Mouse (Mus musculus) heart, postnatal 0 days (tissue): ENCODE results near the gene 1700015G11Rik. TPM values are rescaled to one million over a fixed set of nuclear protein-coding genes. Genes with fewer than 3 reads are reported as not detected.
A peak's percentile ranks its signal among the peaks of the same experiment; 100 is the strongest.

Source experiments
- ATAC-seq: fragments of 200-750 bp; cut with Nextera tagmentation; 2 replicates; pipeline ENCODE4 v1.8.0; 2017; ENCODE audit warnings: low read depth, moderate number of reproducible peaks, moderate library complexity; ENCODE audit not compliant: insufficient read depth
- DNase-seq: peaks from one replicate; pipeline ENCODE4 v3.0.0-alpha.2; 2016; ENCODE audit warnings: low spot score
- H3K27ac ChIP-seq: fragments of 300-500 bp; sonication (generic); 2 replicates; pipeline ENCODE4 v1.5.1; 2014; ENCODE audit warnings: low read depth, mild to moderate bottlenecking
- H3K27me3 ChIP-seq: fragments of 300-500 bp; sonication (generic); 2 replicates; pipeline ENCODE4 v1.6.1; 2014; ENCODE audit warnings: low read length, mixed read lengths; ENCODE audit not compliant: control insufficient read depth, insufficient read depth
- H3K36me3 ChIP-seq: fragments of 300-500 bp; sonication (generic); replicated peaks from 2 replicates; pipeline ENCODE4 v1.6.1; 2014; ENCODE audit warnings: low read length, mixed read lengths; ENCODE audit not compliant: control insufficient read depth, insufficient read depth
- H3K4me1 ChIP-seq: fragments of 300-500 bp; sonication (generic); 2 replicates; pipeline ENCODE4 v1.6.1; 2014; ENCODE audit warnings: antibody characterized with exemption; ENCODE audit not compliant: control insufficient read depth, insufficient read depth
- H3K4me2 ChIP-seq: fragments of 300-500 bp; sonication (generic); 2 replicates; pipeline ENCODE4 v1.6.1; 2014; ENCODE audit warnings: low read depth, mild to moderate bottlenecking, low read length, moderate library complexity
- H3K4me3 ChIP-seq: fragments of 300-500 bp; sonication (generic); 2 replicates; pipeline ENCODE4 v1.5.1; 2014; ENCODE audit warnings: low read depth, low read length
- H3K9ac ChIP-seq: fragments of 300-500 bp; sonication (generic); replicated peaks from 2 replicates; pipeline ENCODE4 v1.6.1; 2014; ENCODE audit warnings: low read depth, low read length, mixed read lengths
- H3K9me3 ChIP-seq: fragments of 300-500 bp; sonication (generic); replicated peaks from 2 replicates; pipeline ENCODE4 v1.6.1; 2016; ENCODE audit warnings: low read length; ENCODE audit not compliant: control insufficient read depth
- CTCF ChIP-seq: IDR thresholded peaks from 2 replicates; pipeline ENCODE4 v1.5.1; 2016; ENCODE audit warnings: antibody characterized with exemption, control low read depth, low read depth
- EP300 ChIP-seq: IDR thresholded peaks from 2 replicates; pipeline ENCODE4 v1.6.1; 2016; ENCODE audit warnings: antibody characterized with exemption, low read depth
- WGBS: fragments of 180-500 bp; shearing (Covaris S2); extraction: QIAGEN DNeasy Blood & Tissue Kit; methylation state at CpG from one replicate; pipeline ENCODE4 v1.1.7; 2014; 5-methylcytosine and 5-hydroxymethylcytosine counted together
- polyA plus RNA-seq: library from polyadenylated mRNA; unstranded; fragments of >200 nt; fragmentation: Nextera tagmentation; extraction: Ambion mirVana; gene quantifications from 2 replicates; pipeline ENCODE4 v1.2.1, GENCODE M21; 2015
- total RNA-seq: library from RNA; depleted of rRNA; stranded (reverse); fragments of >200 nt; gene quantifications from 2 replicates; pipeline ENCODE4 v1.2.3, GENCODE M21; 2014; ENCODE audit warnings: low replicate concordance

Gene 1700015G11Rik
- total and polyA plus RNA-seq, 2 experiments from 2014 or later = not detected

DNA sequence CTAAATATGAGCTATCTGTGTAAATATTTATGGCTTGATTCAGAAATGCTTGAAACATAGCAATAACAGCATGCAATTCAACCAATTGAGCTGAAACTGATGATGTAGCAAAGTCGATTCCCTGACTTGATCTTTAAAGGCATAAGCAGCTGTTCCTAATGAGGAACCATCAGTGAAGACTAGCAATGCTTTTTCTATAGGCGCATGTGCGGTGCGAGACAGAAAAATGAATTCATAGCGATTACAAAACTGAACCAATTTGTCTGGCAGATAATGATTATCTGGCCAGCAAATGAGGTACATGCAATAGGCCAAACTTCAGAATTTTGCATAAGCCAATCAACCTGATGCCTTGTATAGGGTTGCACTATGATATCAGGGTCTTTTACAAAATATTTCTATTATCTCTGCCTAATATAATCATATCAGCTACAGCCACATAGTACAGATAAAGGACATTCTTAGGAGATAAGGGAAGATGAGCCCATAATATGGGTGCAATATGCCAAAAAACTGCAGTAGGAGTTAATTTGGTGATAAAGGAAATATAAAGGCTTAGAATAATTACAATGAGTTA lies 8.6 kb upstream of the 1700015G11Rik start:
- no peak overlapping the region for H3K9ac ChIP-seq
- TF ChIP-seq CTCF (no peak), EP300 (no peak)
- no peak for ATAC-seq
- no peaks in the 10 kb centered on the region for H3K36me3 ChIP-seq
- no peaks in the 10 kb centered on the region for H3K27me3 ChIP-seq
- no peaks in the 10 kb centered on the region for H3K4me1 ChIP-seq
- no peak overlapping the region for H3K4me3 ChIP-seq
- H3K4me2 ChIP-seq = no peak overlapping the region
- no peaks in the 10 kb centered on the region for H3K9me3 ChIP-seq
- no peak overlapping the region for H3K27ac ChIP-seq
- DNase-seq = no peak
- 84% methylated on average over 5 of the region's 5 CpGs for WGBS

DNA sequence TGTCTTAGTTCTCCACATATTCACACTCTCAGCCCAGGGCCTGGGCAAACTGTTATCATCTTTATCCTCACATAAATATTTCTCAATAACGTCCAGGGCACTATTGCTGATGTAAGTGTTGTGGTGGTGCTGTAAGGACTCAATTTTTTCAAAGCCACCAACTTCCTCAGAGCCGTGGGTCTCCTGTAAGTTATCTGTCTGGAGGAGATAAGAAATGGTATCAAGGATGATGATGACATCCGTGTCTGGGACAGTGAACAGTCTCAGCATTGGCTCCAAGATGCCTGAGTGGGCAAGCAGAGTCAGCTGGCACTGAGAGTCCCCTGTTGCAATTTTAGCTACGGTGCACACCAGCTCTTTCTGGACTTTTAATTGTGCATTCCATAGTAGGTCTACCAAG lies 6.5 kb upstream of the 1700015G11Rik start:
- no peak for ATAC-seq
- Histone ChIP-seq H3K4me2 (no peak overlapping the region), H3K9ac (no peak overlapping the region), H3K27me3 (no peaks in the 10 kb centered on the region), H3K27ac (no peak overlapping the region), H3K4me3 (no peak overlapping the region), H3K4me1 (no peaks in the 10 kb centered on the region), H3K36me3 (no peaks in the 10 kb centered on the region), H3K9me3 (no peaks in the 10 kb centered on the region)
- no peak for DNase-seq
- TF ChIP-seq CTCF (no peak), EP300 (no peak)
- 29% methylated on average over 4 of the region's 4 CpGs for WGBS

DNA sequence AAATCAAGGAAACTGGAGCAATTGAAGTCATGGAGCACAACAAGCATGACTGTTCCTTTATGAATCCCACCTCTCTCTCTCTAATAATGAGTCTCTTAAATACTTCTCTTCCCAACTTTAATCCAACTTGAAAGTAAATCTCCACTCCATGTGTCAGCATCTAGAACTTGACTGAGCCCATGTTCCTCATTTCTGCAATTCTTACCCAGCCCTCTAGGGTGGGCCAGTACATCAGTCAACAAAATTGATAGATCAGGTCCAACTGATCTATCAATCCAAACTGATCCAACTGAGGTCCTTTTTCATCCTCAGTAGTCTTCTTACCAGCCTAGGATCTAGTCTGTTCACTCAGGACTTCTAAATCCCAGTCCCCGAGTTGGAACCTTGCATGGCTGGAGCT lies 348 bp downstream of the 1700015G11Rik start:
- H3K27ac ChIP-seq = no peak overlapping the region
- H3K4me3 ChIP-seq = no peak overlapping the region
- H3K4me2 ChIP-seq = no peak overlapping the region
- ATAC-seq (no peak), DNase-seq (no peak)
- TF ChIP-seq CTCF (no peak), EP300 (no peak)
- WGBS = 78% methylated on average over 1 of the region's 1 CpGs
- no peaks in the 10 kb centered on the region for H3K4me1 ChIP-seq
- H3K9ac ChIP-seq = no peak overlapping the region
- no peaks in the 10 kb centered on the region for H3K27me3 ChIP-seq
- no peaks in the 10 kb centered on the region for H3K9me3 ChIP-seq
- H3K36me3 ChIP-seq = no peaks in the 10 kb centered on the region

DNA sequence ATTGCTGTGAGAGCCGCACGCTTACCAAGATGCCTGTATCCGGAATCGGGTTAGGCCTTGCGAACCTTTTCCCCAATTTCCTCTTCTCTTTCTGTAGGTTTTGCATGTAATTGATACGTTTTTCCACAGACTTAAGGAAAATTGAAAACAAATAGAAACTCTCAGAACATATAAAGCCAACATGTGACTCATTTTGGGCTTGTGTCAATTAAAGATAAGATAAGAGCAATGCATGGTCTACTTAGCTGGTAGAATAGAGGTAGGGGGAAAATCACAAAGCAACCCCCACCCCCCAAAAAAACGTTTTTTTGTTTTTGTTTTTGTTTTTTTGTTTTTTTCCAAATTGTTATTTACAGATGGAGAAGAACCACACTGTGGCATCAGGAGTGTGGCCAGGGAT lies 2.1 kb downstream of the 1700015G11Rik start:
- no peak for DNase-seq
- Histone ChIP-seq H3K9ac (no peak overlapping the region), H3K36me3 (no peaks in the 10 kb centered on the region), H3K4me1 (no peaks in the 10 kb centered on the region), H3K4me3 (no peak overlapping the region), H3K27ac (no peak overlapping the region), H3K4me2 (no peak overlapping the region), H3K27me3 (no peaks in the 10 kb centered on the region), H3K9me3 (no peaks in the 10 kb centered on the region)
- WGBS = 73% methylated on average over 7 of the region's 7 CpGs
- no peak for ATAC-seq
- TF ChIP-seq CTCF = no peak
- no peak for TF ChIP-seq EP300

DNA sequence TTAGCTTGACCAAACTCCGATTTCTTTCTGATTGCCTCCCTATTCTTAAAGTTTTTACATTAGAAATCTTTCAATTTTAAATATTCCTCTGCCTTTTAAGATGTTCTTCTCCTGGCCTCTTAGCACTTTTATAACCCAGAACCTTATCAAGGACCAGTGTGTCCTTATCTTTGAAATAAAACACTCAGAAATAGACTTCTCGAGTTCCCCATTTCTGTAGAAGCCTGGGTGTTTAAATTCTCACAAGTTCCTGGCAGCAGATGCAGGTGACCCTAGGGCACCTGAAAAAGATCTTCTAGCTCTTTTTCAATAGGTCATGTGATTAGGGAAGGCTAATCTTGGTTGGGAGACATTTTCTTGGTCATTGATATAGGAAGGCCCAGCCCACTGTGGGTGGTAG lies 8.4 kb downstream of the 1700015G11Rik start:
- Histone ChIP-seq H3K9ac (no peak overlapping the region), H3K9me3 (no peaks in the 10 kb centered on the region), H3K4me2 (no peak overlapping the region), H3K4me1 (no peaks in the 10 kb centered on the region), H3K36me3 (no peaks in the 10 kb centered on the region), H3K27ac (no peak overlapping the region), H3K27me3 (no peaks in the 10 kb centered on the region), H3K4me3 (no peak overlapping the region)
- TF ChIP-seq EP300 (no peak), CTCF (no peak)
- no peak for ATAC-seq
- WGBS = 68% methylated on average over 2 of the region's 2 CpGs
- no peak for DNase-seq

DNA sequence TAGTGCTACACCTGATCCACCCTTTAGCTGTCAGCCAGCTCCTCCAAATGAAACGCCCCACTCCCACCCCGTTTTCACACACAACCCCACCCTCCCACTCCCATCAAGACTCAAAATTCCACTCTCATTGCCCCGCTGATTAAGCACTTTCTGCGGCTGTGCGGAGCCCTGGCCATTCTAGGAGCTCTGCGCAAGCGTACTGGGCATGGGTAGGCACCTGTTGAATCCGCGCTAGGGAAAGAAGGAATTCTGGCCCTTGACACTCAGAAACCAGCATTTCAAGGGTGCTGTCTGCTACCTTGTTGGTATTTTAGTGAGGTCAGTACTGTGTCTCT lies 9.3 kb downstream of the 1700015G11Rik start:
- no peaks in the 10 kb centered on the region for H3K9me3 ChIP-seq
- TF ChIP-seq EP300 = no peak
- TF ChIP-seq CTCF = no peak
- DNase-seq (no peak), ATAC-seq (peak; percentile 61)
- no peaks in the 10 kb centered on the region for H3K27me3 ChIP-seq
- no peak overlapping the region for H3K9ac ChIP-seq
- peak overlapping the region; percentile 68 for H3K4me3 ChIP-seq
- no peak overlapping the region for H3K27ac ChIP-seq
- 3% methylated on average over 9 of the region's 9 CpGs for WGBS
- no peaks in the 10 kb centered on the region for H3K36me3 ChIP-seq
- no peaks in the 10 kb centered on the region for H3K4me1 ChIP-seq
- H3K4me2 ChIP-seq = peak overlapping the region; percentile 90
